17 mouse cellular contexts compared by ENCODE assay signal in genomic region chr9:121867632-121868031, GRCm38 (mm10). TPM values are rescaled to one million over a fixed set of nuclear protein-coding genes. Genes with fewer than 3 reads are reported as not detected.
A peak's percentile ranks its signal among the peaks of the same experiment; 100 is the strongest.
DNase-seq lines count a peak whose midpoint lies in the region; ATAC-seq and TF ChIP-seq lines count a peak whose summit lies in the region.
"Had no signal": no experiment of that assay in that cellular context is flagged by ENCODE, and none has a peak within 500 bp of the region (broad histone marks: within the 10 kb centered on the region; RNA-seq: fewer than 3 reads in every experiment).

No protein-coding gene starts in this region.

- peak; percentile 51 for DNase-seq in kidney, adult 2 months
- DNase-seq in kidney, adult 11 months: no peak
- peak; percentile 76 for DNase-seq in adipocyte (ENCODE audit: low spot score)
- DNase-seq in lung, postnatal 36 days: peak; percentile 67
- DNase-seq in embryo, embryonic 10 days (ENCODE audit: low spot score): no peak
- no peak for DNase-seq in cerebellum, adult 18-20 months
- DNase-seq: adrenal gland, adult 2 months; cerebellum, postnatal 25 days; gastrocnemius, adult 2 months; layer of hippocampus, postnatal 36 days; right cerebral cortex, adult 18-20 months; thymus, postnatal 4 days had no signal

- ATAC-seq in intestine, embryonic 15.5 days: peak; percentile 46
- ATAC-seq: forebrain, embryonic 13.5 days; inflammation-experienced regulatory T-cells, adult 6 months; Patski had no signal

- no peaks in the 10 kb centered on the region for H3K9me3 ChIP-seq in intestine, embryonic 15.5 days
- H3K9me3 ChIP-seq: forebrain, embryonic 13.5 days had no signal

- no peaks in the 10 kb centered on the region for H3K27me3 ChIP-seq in kidney, adult 2 months (replicated peaks; ENCODE audit: control insufficient read depth, insufficient read depth, low read length)
- no peaks in the 10 kb centered on the region for H3K27me3 ChIP-seq in intestine, embryonic 15.5 days (replicated peaks)
- H3K27me3 ChIP-seq: forebrain, embryonic 13.5 days had no signal

- no peak for TF ChIP-seq CTCF in kidney, adult 2 months (conservative IDR thresholded peaks at IDR 0.05; ENCODE audit: insufficient read depth, insufficient read length, low read depth, low read length)

- no peak overlapping the region for H3K4me3 ChIP-seq in kidney, adult 2 months (ENCODE audit: insufficient read depth, low read depth, low read length)
- no peak overlapping the region for H3K4me3 ChIP-seq in intestine, embryonic 15.5 days (replicated peaks)
- H3K4me3 ChIP-seq: forebrain, embryonic 13.5 days; gastrocnemius, adult 2 months had no signal

- H3K36me3 ChIP-seq in kidney, adult 2 months (ENCODE audit: control insufficient read depth, insufficient read depth, low read length): no peaks in the 10 kb centered on the region
- no peaks in the 10 kb centered on the region for H3K36me3 ChIP-seq in intestine, embryonic 15.5 days

- no peak overlapping the region for H3K4me2 ChIP-seq in intestine, embryonic 15.5 days (replicated peaks)
- H3K4me2 ChIP-seq: forebrain, embryonic 13.5 days had no signal

- no peaks in the 10 kb centered on the region for H3K4me1 ChIP-seq in kidney, adult 2 months (ENCODE audit: control insufficient read depth, insufficient read depth, low read length)
- peaks cover 9% of the 10 kb centered on the region for H3K4me1 ChIP-seq in intestine, embryonic 15.5 days (replicated peaks)

- WGBS in kidney, adult 2 months: 84% methylated on average over 6 of the region's 6 CpGs
- 52% methylated on average over 6 of the region's 6 CpGs for WGBS in intestine, embryonic 15.5 days

- H3K9ac ChIP-seq in intestine, embryonic 15.5 days: no peak overlapping the region
- H3K9ac ChIP-seq: forebrain, embryonic 13.5 days had no signal

- peak overlapping the region; percentile 39; the same call in 1 of the 2 replicates for H3K27ac ChIP-seq in kidney, adult 2 months (ENCODE audit: insufficient read depth, low read depth, low read length)
- peak overlapping the region; percentile 60 for H3K27ac ChIP-seq in intestine, embryonic 15.5 days
- H3K27ac ChIP-seq: forebrain, embryonic 13.5 days; gastrocnemius, adult 2 months had no signal

- TF ChIP-seq POLR2A in kidney, adult 2 months (IDR thresholded peaks at IDR 0.05; ENCODE audit: low read depth, low read length): no peak

RNA-seq across cellular contexts. Expression of gene Higd1a, which starts 9.5 kb away (rescaled TPM):
- polyA plus RNA-seq in kidney, adult 2 months (2012; rRNA removed): 22.7 and 36.6 TPM in 2 replicates
- 169 and 174 TPM in 2 replicates for polyA plus RNA-seq in intestine, embryonic 15.5 days (2015; fragmentation: Nextera tagmentation; extraction: Ambion mirVana)

RNA-seq across cellular contexts. Expression of gene Ccdc13, which starts 28.4 kb away (rescaled TPM):
- polyA plus RNA-seq in kidney, adult 2 months (2012; rRNA removed): 0.30 TPM in 2 replicates
- 1.1 and 1.3 TPM in 2 replicates for polyA plus RNA-seq in intestine, embryonic 15.5 days (2015; fragmentation: Nextera tagmentation; extraction: Ambion mirVana)
- polyA plus RNA-seq: inflammation-experienced regulatory T-cells, adult 6 months had no signal

RNA-seq across cellular contexts. Expression of gene Ackr2, which starts 30.5 kb away (rescaled TPM):
- 0.94 and 1.1 TPM in 2 replicates for polyA plus RNA-seq in kidney, adult 2 months (2012; rRNA removed)
- polyA plus RNA-seq in intestine, embryonic 15.5 days (2015; fragmentation: Nextera tagmentation; extraction: Ambion mirVana): 0.46 and 0.80 TPM in 2 replicates
- polyA plus RNA-seq: inflammation-experienced regulatory T-cells, adult 6 months; Patski had no signal

RNA-seq across cellular contexts. Expression of gene Cyp8b1, which starts 48.5 kb away (rescaled TPM):
- 0.16 and 0.39 TPM in 2 replicates for polyA plus RNA-seq in kidney, adult 2 months (2012; rRNA removed)
- polyA plus RNA-seq in intestine, embryonic 15.5 days (2015; fragmentation: Nextera tagmentation; extraction: Ambion mirVana): not detected in 2 replicates
- polyA plus RNA-seq: forebrain, embryonic 13.5 days; inflammation-experienced regulatory T-cells, adult 6 months; limb, embryonic 14.5 days; Patski had no signal

Comparison
In these comparisons a context has a peak if more than half of its experiments do, and no peak if none do; other contexts are left out.
1. DNase-seq: peak in kidney, adult 2 months (single experiment), adipocyte (single experiment) and lung, postnatal 36 days (single experiment); none in kidney, adult 11 months (single experiment), embryo, embryonic 10 days (single experiment) and cerebellum, adult 18-20 months (0 of 2).